Mouse (Mus musculus) liver, postnatal 0 days (tissue): ENCODE measurements around the gene Pias4.

ENCODE experiments used
- CTCF ChIP-seq: sonication (generic); IDR thresholded peaks from 2 replicates; pipeline ENCODE4 v1.5.1; 2016; ENCODE audit warnings: antibody characterized with exemption, low read depth
- EP300 ChIP-seq: IDR thresholded peaks from 2 replicates; pipeline ENCODE4 v1.6.1; 2016; ENCODE audit warnings: antibody characterized with exemption, low read depth, mild to moderate bottlenecking

GRCm38 (mm10) chr10:81140717-81141454, 26.8 kb downstream of the Pias4 start:
- no peak for TF ChIP-seq CTCF
- TF ChIP-seq EP300: no peak
